Mouse (Mus musculus): ENCODE results near the gene Urad. TPM values are rescaled to one million over a fixed set of nuclear protein-coding genes. Genes with fewer than 3 reads are reported as not detected.

Urad gene
- polyA plus RNA-seq, 1 experiment: not detected

- Histone ChIP-seq H3K4me1 (ENCODE audit: control insufficient read depth, insufficient read depth, insufficient read length, low read length) (no peaks in the 10 kb centered on the region), H3K4me3 (ENCODE audit: insufficient read depth, low read depth, low read length) (no peak overlapping the region), H3K27ac (replicated peaks; ENCODE audit: low read depth, low read length) (no peak overlapping the region)
Observed at GRCm38 (mm10) chr5:147270673-147271655, 51.3 kb downstream of the Urad start.

GRCm38 (mm10) chr5:147269926-147270672 is 52.1 kb downstream of the Urad start, which contains the start of gene Pdx1:
Gene Pdx1, plus strand, starts transcription at chr5:147269959.
- no peak within 1 kb of the TSS for H3K27ac ChIP-seq (replicated peaks; ENCODE audit: low read depth, low read length)
- H3K4me1 ChIP-seq (ENCODE audit: control insufficient read depth, insufficient read depth, insufficient read length, low read length): no peaks in the 10 kb centered on the region
- H3K4me3 ChIP-seq (ENCODE audit: insufficient read depth, low read depth, low read length): no peak within 1 kb of the TSS

- H3K4me1 ChIP-seq (ENCODE audit: control insufficient read depth, insufficient read depth, insufficient read length, low read length): no peaks in the 10 kb centered on the region
- H3K4me3 ChIP-seq (ENCODE audit: insufficient read depth, low read depth, low read length): no peak overlapping the region
- no peak overlapping the region for H3K27ac ChIP-seq (replicated peaks; ENCODE audit: low read depth, low read length)
Observed at GRCm38 (mm10) chr5:147269371-147269770, 52.9 kb downstream of the Urad start.

GRCm38 (mm10) chr5:147268728-147269127 is 53.5 kb downstream of the Urad start:
- no peak overlapping the region for H3K4me3 ChIP-seq (ENCODE audit: insufficient read depth, low read depth, low read length)
- H3K27ac ChIP-seq (replicated peaks; ENCODE audit: low read depth, low read length): no peak overlapping the region
- H3K4me1 ChIP-seq (ENCODE audit: control insufficient read depth, insufficient read depth, insufficient read length, low read length): no peaks in the 10 kb centered on the region

GRCm38 (mm10) chr5:147267434-147267833 is 54.8 kb downstream of the Urad start:
- Histone ChIP-seq H3K4me3 (ENCODE audit: insufficient read depth, low read depth, low read length) (no peak overlapping the region), H3K27ac (replicated peaks; ENCODE audit: low read depth, low read length) (no peak overlapping the region), H3K4me1 (ENCODE audit: control insufficient read depth, insufficient read depth, insufficient read length, low read length) (no peaks in the 10 kb centered on the region)

Other genes starting within 250 kb of the Urad start
- 6.6 and 7.0 TPM in 2 replicates for gene Lnx2, start 245.9 kb downstream of the Urad start, polyA plus RNA-seq (2012; ENCODE audit: insufficient read depth, insufficient read length, missing spikeins)
- gene Polr1d, start 245.4 kb downstream of the Urad start, polyA plus RNA-seq (2012; ENCODE audit: insufficient read depth, insufficient read length, missing spikeins): 203 and 223 TPM in 2 replicates
- not detected in 2 replicates for gene Gsx1, start 133.7 kb downstream of the Urad start, polyA plus RNA-seq (2012; ENCODE audit: insufficient read depth, insufficient read length, missing spikeins)
- not detected in 2 replicates for gene Pdx1, start 52.5 kb downstream of the Urad start, polyA plus RNA-seq (2012; ENCODE audit: insufficient read depth, insufficient read length, missing spikeins)
- gene Cdx2, start 15.2 kb downstream of the Urad start, polyA plus RNA-seq (2012; ENCODE audit: insufficient read depth, insufficient read length, missing spikeins): not detected in 2 replicates
- not detected in 2 replicates for gene Flt3, start 78.0 kb upstream of the Urad start, polyA plus RNA-seq (2012; ENCODE audit: insufficient read depth, insufficient read length, missing spikeins)
- 22.0 and 34.1 TPM in 2 replicates for gene Pan3, start 107.7 kb upstream of the Urad start, polyA plus RNA-seq (2012; ENCODE audit: insufficient read depth, insufficient read length, missing spikeins)